Mouse (Mus musculus): ENCODE results near the gene Arhgap10.
A peak's percentile ranks its signal among the peaks of the same experiment; 100 is the strongest.

Gene Arhgap10

DNA sequence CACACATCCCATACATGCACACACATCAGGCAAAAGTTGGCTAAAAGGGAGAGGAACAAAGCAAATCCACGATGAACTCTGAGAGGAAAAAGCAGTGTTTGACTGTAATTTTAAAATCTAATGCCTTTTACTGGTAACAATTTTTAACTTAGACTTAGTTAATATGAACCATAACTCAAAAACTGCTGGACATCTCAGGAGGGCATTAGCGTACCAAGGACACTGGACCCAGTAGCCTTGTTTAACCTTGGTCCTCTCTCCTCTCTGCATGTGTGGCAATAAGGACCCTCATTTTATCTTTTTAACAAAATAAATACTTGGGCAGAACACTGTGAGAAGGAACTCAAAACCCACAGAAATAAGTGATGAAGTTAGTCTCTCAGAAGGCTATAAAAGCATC lies 78.1 kb downstream of the Arhgap10 start:
- no peak for DNase-seq

DNA sequence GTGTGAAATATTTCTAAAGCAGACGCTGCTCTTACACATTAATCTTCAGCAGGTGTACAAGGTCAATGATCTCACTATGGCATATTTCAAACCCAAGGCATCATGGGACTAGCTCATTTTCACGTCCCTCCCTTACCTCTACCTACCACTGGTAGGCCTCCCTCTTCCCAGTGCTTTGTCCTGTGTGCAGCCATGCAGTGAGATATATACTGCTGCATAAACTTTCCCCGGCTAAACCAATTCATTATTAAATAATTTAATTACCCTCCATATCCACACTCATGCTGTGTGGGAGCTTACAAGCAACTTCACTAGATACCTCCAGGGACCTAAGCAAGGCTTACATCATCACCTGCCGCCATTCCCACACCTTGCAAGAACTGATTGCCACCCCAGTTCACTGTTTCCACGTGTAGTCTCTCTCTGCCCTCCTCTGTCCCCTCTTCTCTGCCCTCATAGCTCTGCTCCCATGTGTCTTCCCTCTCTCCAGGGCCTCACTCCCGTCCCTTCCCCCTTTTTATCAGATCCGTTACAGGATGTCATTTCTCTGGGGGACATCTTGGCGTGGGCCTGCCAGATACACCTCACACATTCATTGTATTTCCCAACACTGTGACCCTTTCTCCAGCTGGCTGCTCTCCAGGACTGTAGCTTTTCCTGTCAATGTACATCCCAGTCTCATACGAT lies 79.8 kb downstream of the Arhgap10 start:
- DNase-seq, result no peak

DNA sequence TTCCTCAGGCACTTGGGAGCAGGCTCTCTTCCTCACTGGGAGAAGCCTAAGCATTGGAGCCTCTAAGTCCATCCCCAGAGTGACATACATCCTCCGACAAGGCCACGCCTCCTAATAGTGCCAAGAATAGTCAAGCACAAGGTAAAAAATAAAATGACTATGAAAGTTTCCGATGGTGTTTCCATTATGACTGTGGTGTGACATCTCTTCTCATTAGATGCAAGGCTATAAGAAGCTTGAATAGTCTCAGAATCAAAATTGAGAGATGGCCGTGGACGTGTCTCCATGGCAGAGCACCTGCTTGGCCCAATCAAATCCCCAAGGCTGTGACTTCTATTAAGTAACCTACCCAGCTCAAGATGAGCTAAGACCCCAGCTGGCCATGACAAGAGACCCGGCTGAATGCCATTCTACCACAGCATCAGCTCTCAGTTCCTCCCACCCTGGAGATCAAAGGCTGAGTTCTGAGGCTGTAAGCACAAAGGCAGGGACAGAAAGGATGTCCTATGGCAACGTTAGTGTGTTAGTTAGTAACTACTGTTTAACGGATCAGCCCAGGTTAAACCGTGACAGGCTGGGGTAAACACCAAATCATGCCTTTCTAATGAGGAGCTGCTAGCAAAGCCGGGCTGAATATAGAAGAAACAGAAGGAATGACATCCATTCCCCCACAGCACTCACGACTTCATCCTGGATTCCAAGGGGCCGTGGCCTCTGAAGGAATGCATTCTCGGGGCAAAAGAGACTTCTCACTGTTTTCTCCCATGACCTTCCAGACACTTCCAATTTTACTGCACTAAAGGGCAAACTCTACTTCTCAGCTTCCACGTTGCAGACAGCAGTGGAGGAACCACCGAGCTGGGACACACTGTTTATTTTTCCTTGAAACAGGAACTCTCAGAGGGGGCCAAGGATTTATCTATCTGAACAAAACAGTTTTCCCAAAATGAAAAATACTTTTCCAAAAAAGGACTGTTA lies 81.5 kb downstream of the Arhgap10 start:
- DNase-seq, result no peak

DNA sequence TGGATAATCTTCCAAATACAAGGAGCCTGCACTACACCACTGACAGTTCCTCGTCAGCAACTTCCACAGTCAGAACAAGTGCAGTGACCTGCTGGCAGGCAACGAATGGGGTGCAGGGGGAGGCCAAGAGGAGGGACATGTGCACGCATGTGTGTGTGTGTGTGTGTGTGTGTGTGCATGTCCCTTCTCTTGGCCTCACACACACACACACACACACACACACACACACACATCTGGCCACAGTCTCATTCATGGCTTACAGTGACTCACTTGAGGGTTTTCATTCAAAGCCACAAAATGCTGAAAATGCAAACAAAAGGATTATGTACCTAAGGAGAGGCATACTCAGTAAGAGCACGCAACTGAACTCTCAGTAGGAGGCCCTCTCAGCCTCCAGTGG lies 84.5 kb downstream of the Arhgap10 start:
- DNase-seq, result no peak

DNA sequence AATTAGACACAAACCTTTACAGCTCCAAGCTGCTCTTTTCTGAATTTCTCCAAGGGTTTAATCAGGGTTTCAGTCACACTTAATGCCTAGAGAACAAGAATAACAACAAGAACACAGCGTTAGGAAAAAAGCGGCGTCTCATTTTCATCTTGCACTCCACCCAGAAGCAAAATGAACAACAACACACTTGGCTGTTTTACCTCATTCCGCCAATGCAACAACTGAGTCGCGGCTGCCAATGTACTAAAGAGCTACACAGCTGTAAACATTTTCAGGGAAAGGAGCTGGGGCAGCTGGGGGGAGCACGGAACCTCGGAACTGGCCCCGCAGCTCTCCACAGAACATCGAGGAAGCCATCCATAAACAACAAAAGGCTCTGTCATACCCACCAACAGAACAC lies 85.0 kb downstream of the Arhgap10 start:
- DNase-seq, result no peak

DNA sequence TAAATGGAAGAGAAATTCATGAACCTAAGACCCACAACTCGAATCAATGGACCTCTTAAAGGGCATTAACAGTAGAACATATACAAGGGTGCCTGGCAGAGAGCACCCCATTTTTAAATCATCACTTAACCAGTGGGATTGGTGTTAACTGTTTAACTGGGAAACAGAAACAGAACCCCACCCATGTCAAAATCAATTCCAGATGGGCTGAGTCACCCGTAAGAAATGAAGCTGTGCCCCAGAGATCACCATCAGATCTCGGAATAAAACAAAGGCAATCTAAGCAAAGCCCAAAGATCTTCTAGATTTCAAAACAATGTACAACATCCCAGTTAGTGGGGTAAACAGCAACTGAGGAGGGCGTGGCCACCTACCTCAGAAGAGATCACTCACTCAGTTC lies 89.3 kb downstream of the Arhgap10 start:
- DNase-seq, result no peak

DNA sequence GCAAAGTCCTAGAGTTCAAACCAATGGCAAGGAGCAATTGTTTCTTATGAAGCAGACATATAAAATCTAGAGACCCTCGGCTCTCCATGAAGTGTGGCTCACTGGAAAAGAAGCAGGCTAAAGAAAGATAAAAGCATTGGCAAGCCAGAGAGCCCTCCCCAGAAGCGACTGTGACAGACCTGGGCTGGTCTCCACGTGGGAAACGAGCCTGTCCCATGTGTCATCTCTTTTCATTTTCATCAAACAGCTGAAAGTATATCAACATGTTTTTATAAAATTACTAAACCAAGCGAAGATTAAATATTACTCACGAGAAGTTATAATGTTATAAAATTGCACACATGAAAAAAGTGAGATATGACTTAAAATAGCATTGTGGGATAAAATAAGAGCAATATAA lies 89.7 kb downstream of the Arhgap10 start:
- no peak for DNase-seq

DNA sequence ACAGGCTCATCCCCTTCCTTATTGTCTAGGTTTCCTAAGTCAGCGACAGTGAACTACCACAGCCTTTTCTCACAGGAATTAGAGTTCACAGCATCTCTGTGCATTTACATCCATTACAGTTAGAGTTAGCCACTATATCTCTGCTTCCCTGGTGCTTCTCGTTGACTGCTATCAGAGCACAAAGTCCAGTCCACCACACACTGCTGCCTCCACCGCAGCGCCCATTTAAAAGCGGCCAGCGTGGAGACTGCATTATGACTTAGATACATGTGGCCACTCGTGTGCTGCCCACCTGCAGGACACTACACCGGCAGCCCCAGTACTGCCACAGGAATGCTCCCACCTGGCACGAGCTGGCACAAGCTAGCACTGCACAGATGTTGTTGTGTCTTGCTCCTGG lies 90.3 kb downstream of the Arhgap10 start:
- no peak for DNase-seq

DNA sequence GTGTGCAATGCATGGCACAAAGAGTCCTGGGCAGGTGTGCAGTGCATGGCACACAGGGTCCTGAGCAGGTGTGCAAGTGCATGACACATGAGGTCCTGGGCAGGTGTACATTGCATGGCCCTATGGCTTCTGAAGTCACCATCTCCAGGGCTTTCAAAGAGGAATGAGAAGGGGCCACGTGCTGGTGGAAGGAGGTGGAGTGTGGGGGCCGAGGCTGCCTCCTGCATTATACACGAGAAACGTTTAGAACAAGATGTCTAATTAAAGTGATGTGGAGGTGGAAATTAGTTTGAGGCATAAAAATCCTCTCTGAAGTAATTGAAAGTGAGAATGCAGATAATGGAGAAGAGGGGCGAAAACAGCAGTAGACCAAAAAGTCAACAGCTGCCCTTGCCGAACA lies 93.9 kb downstream of the Arhgap10 start:
- no peak for DNase-seq

DNA sequence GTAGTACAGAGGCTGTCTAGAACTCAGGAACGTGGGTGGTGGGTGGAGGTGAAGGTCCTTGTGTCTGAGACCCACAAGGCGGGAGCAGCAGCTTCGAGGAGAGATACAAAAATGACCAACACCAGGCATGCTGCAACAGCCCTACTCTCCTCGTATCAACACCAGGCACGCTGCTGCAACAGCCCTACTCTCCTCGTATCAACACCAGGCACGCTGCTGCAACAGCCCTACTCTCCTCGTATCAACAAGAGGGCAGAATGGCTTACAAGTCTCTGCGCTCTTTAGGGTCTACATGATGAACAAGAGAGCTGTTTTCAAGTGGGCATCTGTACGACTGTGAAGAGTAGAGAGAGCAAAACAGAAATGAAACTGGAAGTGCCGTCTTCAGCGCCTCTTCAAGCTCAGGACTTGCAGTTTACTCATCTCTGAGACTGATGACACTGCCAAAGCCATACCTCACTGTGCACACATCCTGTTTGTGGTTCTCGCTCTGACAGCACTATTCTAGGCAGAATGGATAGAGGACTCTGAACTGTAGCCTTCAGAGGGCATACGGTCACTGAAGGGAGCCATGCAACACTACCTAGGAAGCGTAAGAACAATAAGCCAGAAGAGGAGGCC lies 95.0 kb downstream of the Arhgap10 start:
- DNase-seq, result no peak

DNA sequence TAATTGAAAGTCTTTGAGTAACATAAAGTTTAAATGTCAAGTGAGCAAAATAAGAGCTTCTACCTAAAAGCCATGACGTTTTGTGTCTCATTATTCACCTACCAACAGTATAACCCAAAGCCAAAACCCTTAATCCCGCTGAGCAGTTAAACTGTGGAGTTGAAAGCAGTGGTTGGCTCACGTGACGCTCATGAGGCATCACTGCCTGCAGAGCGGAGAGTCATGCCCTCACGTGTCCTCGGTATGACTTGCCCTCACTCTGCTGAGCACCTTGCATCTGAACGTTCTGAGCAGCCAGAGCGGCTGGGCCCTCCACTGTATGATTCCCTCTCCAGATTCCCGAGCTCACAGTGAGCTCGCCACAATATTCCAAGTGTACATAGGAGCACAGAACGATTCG lies 96.2 kb downstream of the Arhgap10 start:
- peak; percentile 62 for DNase-seq

DNA sequence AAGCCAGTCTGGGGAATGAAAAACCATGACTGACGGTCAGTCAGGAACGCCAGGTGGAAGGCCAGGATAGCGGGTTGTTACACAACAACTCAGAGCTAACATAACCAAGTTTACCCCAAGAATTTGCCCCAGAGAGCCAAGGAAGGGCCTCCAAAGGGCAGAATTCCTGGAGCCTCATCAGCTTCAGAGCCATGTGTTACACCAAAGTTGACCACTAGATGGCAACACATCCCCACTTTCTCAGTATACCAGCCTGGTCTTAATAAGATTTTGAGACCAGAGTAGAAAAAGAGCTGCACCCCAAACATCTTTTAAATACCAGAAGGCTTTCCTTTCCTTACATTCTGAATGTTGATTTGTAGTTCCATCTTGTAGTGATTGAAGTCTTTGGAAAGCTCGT lies 98.0 kb downstream of the Arhgap10 start:
- peak; percentile 63 for DNase-seq

DNA sequence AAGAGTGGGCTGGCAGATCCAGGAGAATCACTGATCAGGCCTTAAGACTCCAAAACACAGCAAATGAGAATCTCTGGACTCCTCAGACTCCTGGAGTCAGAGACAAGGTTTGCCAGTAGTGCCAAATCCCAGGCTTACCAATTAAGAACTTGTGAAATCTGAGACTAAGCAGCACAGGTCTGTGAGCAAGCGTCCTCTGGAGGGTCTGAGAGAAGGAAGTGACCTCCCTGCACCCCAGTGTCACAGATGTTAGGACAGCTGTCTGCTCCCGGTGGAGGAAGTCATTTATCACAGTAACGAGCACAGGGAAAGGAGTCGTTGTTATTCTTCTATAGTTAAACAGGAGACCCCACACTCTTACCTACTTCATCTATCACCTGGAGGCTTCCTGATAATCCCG lies 101.0 kb downstream of the Arhgap10 start:
- DNase-seq, result no peak

DNA sequence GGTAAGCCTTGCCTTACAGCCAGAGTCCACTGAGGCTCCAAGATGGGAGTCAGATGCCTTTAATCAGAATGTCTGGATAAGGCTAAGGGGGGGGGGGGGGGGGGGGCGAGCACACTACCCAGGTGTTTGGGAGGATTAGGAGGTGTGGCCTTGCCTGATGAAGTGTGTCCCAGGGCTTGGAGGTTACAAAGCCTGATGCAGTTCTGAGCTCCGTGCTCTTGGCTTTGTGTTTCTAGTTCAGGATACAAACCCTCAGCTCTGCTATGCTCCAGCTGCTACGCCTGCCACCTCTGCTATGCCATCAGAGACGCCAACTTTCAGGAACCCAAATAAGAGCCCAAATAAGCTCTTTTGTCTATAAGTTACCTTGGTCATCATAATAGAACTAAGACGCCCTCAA lies 101.7 kb downstream of the Arhgap10 start:
- no peak for DNase-seq

DNA sequence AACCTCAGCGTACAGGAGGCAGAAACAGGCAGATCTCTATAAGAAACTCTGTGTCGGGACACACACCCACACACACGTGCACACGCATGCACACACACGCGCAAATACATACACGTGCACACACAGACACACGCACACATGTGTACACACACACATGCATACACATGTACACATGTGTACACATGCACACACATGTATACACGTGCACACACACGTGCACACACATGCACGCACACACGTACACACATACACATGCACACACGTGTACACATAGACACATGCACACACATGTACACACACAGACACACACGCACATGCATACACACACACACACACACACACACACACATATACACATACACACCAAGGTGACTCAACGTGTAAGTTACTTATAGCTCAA lies 106.5 kb downstream of the Arhgap10 start:
- DNase-seq, result no peak

DNA sequence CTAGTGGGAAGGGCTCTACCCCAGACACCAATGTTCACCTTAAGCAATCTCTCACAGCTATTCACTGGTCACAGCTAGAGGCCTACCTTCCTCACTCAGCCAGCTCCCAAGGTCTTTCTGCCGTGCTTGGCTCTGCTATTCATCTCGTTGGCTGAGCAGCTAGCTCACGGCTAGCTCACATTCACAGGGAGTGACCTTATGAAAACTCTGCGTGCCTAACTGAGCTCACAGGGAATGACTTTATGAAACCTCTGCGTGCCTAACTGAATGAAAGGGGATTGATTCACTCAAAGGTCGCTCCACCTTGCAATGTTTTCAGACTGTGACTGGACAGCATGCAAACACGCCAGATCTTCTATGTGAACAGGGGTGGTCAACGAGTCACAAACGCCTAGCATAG lies 107.4 kb downstream of the Arhgap10 start:
- no peak for DNase-seq

DNA sequence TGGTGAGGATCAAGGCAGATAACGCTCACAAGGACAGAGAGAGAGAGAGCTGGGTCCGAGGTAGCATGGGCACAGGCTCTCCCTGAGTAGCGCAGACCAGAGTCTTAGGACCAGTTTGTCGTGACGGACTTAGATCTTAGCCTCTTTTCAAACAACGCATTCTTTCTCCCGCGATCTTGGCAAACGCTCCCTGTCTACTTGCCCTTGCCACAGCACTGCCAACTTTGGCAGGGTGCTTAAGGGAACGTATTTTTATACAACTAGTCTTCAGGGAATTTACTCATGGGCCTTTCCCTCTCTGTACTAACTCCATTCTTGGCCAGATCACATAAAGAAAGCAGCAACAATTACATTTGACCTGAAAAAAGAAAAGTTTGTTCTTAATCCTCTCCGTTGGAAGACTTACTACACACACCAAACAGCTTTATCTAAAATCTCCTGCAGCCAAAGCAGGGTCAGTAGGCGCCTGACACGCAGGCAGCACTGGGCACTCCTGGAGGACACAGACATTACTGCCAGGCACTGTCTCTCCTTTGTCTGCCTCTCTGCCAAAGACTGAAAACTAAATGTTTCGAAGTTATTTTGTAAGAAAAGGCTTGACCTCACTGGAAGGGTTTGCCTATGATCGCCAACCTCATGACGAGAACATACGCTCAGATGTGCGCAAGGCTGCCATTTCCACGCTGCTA lies 109.1 kb downstream of the Arhgap10 start:
- no peak for DNase-seq

DNA sequence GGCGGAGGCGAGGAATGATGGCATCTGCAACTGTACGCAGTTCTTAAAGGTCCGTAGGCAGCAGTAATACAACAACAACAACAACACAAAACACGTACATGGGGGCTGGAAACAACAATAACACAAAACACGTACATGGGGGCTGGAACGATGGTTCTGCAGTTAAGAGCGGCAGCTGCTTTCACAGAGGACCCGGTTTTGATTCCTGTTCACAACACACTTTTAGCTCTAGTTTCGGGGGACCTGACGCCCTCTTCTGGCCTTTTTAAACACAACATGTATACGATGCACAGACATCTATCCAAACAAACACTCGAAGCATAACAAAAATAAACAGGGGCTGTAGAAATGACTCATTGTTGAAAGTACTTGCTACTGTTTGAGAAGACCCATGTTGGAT lies 110.9 kb downstream of the Arhgap10 start:
- no peak for DNase-seq

DNA sequence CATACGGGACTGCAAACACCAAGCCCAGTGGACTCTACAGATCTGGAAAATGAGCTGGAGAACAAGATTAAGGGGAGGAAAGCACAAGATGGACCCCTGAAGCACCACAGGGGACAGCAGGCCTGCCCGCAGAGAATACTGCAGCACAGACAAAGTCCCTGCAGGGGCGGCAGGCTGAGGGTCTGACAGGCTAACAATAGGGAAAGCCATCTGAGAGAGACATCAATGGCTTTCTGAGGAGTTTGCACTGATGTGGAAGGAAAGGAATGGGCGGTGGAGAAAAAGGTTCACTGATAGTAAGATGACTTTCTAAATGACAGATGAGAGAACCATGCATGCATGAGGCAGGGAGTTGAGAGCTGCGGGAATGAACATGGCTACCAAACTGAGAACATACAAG lies 111.3 kb downstream of the Arhgap10 start:
- DNase-seq, result no peak

DNA sequence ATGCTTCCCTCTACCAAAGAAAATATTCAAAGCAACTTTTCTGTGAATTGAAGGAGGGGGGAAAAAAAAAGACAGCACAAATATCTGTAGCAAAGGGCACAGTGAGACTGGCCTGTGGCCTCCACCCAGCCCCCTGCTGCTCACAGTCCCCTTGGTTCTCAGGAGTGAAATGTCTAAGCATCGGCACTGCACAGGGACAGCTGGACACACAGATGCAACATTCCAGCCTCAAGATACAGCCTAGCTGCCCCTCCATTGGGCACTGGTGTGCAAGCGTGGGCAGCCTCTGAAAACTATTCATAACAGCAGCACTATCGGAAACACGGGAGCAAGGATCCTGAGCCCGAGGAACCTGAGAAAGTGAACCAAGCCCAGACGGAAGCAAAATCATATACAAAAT lies 113.7 kb downstream of the Arhgap10 start:
- DNase-seq, result no peak

DNA sequence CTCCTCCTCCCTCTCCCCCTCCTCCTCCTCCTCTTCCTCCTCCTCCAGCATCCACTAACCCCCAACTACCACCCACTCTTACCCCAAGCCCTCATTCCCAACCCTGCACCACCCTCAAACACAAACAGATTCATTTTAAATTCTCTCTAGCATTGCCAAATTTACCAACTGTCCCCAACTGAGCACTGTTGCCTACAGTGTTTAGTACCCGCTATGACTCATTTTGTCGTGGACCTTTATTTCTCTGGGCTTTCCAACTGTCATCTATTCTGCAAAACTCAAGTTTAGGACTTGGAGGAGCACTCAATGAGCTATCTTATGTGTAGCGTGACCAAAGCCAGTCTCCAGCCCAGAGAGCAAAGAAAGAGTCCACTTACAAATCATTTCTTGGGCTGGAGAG lies 115.8 kb downstream of the Arhgap10 start:
- no peak for DNase-seq

DNA sequence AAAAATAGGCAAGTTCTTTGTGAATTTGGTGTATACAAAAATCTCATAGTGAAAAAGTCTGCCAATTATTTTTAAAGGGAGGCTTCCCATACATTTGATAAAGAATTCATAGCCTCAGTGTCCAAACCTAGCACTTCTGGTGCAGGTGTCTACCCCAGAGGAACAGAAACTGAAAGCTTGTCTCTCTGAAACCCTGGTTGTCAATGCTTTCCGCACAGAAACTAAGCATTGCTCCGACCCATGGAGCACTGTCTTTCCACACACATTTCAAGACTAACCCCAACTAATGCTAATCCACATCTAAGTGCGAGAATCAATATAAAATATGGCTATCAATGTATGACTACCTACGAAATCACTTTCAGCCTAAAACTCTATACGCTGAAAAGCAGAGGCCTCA lies 116.6 kb downstream of the Arhgap10 start:
- DNase-seq, result no peak

DNA sequence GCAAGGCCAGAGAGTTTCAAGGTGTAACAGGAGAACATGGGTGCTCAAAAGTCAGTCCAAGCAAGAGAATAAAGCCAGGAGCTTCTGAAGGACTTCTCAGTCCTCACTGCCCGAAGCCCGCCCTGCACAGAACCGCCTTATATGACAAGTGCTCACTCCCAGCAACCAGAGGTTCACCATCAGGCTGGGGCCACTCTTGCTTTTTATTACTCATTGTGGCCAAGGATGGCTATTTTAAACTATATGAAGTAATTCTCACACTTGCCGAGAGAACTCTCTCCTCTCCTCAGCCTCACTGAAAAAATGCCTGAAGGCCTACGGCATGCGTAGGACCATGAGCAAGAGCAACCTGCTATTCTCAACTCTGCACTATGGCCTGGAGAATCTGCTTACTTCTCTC lies 133.7 kb downstream of the Arhgap10 start:
- no peak for DNase-seq
